Mouse (Mus musculus) lung, postnatal 0 days (tissue): ENCODE data around the gene Speer4d.
"Not testable (repeated sequence)": the region's sequence is repeated elsewhere in the genome, so short reads cannot be mapped to it uniquely, and the experiment has no call there.

Source experiments
- CTCF ChIP-seq: IDR thresholded peaks from 2 replicates; pipeline ENCODE4 v1.5.1; 2016; ENCODE audit warnings: antibody characterized with exemption, mild to moderate bottlenecking
- EP300 ChIP-seq: IDR thresholded peaks from 2 replicates; pipeline ENCODE4 v1.6.1; 2016; ENCODE audit warnings: antibody characterized with exemption, mild to moderate bottlenecking, control low read depth

DNA sequence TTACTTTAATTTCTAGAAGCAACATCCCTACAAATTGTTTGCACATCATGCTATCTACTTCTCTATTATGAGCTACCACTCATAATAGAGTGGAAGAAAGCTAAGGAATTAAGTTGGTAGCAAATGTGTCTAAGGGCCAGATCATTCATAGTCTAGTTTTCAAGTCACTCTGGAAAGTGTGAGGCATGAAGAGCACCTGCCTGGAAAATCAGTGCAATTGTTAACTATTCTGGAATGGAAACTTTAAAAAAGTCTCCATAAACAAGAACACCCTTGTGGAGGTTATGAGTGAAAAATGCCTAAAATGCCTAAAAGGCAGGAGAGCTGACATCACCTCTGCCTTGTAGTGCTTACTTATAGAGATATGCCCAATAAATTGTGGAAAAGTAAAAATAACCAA, 45.1 kb upstream of the Speer4d start:
- not testable (repeated sequence) for TF ChIP-seq CTCF, EP300
